In genomic region chr2:173219256-173219954, GRCm38 (mm10) we compare ENCODE assay signal across 8 mouse cellular contexts. TPM values are rescaled to one million over a fixed set of nuclear protein-coding genes. Genes with fewer than 3 reads are reported as not detected.
DNase-seq lines count a peak whose midpoint lies in the region; ATAC-seq and TF ChIP-seq lines count a peak whose summit lies in the region.

No protein-coding gene starts in this region.

- no peak for ATAC-seq in CD4-positive, CD25-positive, alpha-beta regulatory T cell, adult 4 months
- peak; percentile 64 for ATAC-seq in heart, postnatal 0 days (ENCODE audit: insufficient read depth, low read depth)
- peak; percentile 64; the same call in 1 of the 2 replicates for ATAC-seq in neural tube, embryonic 11.5 days (ENCODE audit: insufficient read depth, low FRiP score, low TSS enrichment)

- H3K9me3 ChIP-seq in heart, postnatal 0 days (replicated peaks; ENCODE audit: control insufficient read depth, low read length): 0 out of 2 replicates have a peak, but pooled peaks cover 5% of the 10 kb centered on the region
- H3K9me3 ChIP-seq in neural tube, embryonic 11.5 days (ENCODE audit: control insufficient read depth, low read length): no peaks in the 10 kb centered on the region

- no peak overlapping the region for H3K27ac ChIP-seq in cortical plate, adult 2 months (ENCODE audit: insufficient read depth, low read length)
- peak overlapping the region; percentile 25; the same call in 1 of the 2 replicates for H3K27ac ChIP-seq in heart, postnatal 0 days (ENCODE audit: low read depth)
- no peak overlapping the region for H3K27ac ChIP-seq in neural tube, embryonic 11.5 days (ENCODE audit: low read depth, low read length)

- H3K4me2 ChIP-seq in heart, postnatal 0 days (ENCODE audit: low read depth, low read length): peak overlapping the region; percentile 30; the same call in 1 of the 2 replicates
- H3K4me2 ChIP-seq in neural tube, embryonic 11.5 days (ENCODE audit: low read depth): no peak overlapping the region

- DNase-seq in CD4-positive, CD25-positive, alpha-beta regulatory T cell, adult 2 months (ENCODE audit: low read depth, low spot score): peak; percentile 80
- peak; percentile 68 for DNase-seq in A20 (ENCODE audit: low read depth, low spot score)
- DNase-seq in heart, postnatal 0 days (ENCODE audit: low spot score): peak; percentile 20
- DNase-seq in kidney, postnatal 4 days: peak; percentile 64 to 70
- peak; percentile 72 for DNase-seq in neural tube, embryonic 11.5 days (ENCODE audit: low spot score)
- DNase-seq in ovary, adult 18-20 months (ENCODE audit: low spot score): no peak

- WGBS in heart, postnatal 0 days: 37% methylated on average over 10 of the region's 10 CpGs
- WGBS in neural tube, embryonic 11.5 days: 45% methylated on average over 10 of the region's 10 CpGs

- no peak for TF ChIP-seq EP300 in heart, postnatal 0 days (IDR thresholded peaks at IDR 0.05; ENCODE audit: low read depth)

- 0 out of 2 replicates have a peak overlapping the region, but pooled peaks have one; percentile 20 for H3K9ac ChIP-seq in heart, postnatal 0 days (replicated peaks; ENCODE audit: low read depth, low read length)
- H3K9ac ChIP-seq in neural tube, embryonic 11.5 days (ENCODE audit: low read length): no peak overlapping the region

- no peaks in the 10 kb centered on the region for H3K27me3 ChIP-seq in heart, postnatal 0 days (ENCODE audit: control insufficient read depth, insufficient read depth, low read length)
- no peaks in the 10 kb centered on the region for H3K27me3 ChIP-seq in neural tube, embryonic 11.5 days (ENCODE audit: control insufficient read depth, insufficient read depth, low read length)

- TF ChIP-seq CTCF in cortical plate, adult 2 months (IDR thresholded peaks at IDR 0.05; ENCODE audit: extremely low read depth, insufficient read depth, low read length): peak; percentile 45
- TF ChIP-seq CTCF in heart, postnatal 0 days (IDR thresholded peaks at IDR 0.05; ENCODE audit: low read depth): peak; percentile 79

- H3K4me1 ChIP-seq in cortical plate, adult 2 months (ENCODE audit: control insufficient read depth, insufficient read depth, low read length): no peaks in the 10 kb centered on the region
- H3K4me1 ChIP-seq in heart, postnatal 0 days (ENCODE audit: control insufficient read depth, insufficient read depth): no peaks in the 10 kb centered on the region
- H3K4me1 ChIP-seq in neural tube, embryonic 11.5 days (ENCODE audit: control insufficient read depth, insufficient read depth, low read length): no peaks in the 10 kb centered on the region

- H3K4me3 ChIP-seq in cortical plate, adult 2 months (ENCODE audit: insufficient read depth, low read length): no peak overlapping the region
- H3K4me3 ChIP-seq in heart, postnatal 0 days (ENCODE audit: low read depth, low read length): no peak overlapping the region; the same call in 1 of the 2 replicates
- no peak overlapping the region for H3K4me3 ChIP-seq in neural tube, embryonic 11.5 days (ENCODE audit: low read depth, low read length)

- no peak for TF ChIP-seq POLR2A in cortical plate, adult 2 months (IDR thresholded peaks at IDR 0.05; ENCODE audit: extremely low read depth, insufficient read depth, low read length)

- H3K36me3 ChIP-seq in heart, postnatal 0 days (replicated peaks; ENCODE audit: control insufficient read depth, insufficient read depth, low read length): no peaks in the 10 kb centered on the region
- no peaks in the 10 kb centered on the region for H3K36me3 ChIP-seq in neural tube, embryonic 11.5 days (ENCODE audit: control insufficient read depth, insufficient read depth, low read length)

RNA-seq across cellular contexts. Expression of gene Zbp1, which starts 0.7 kb away (rescaled TPM):
- 100 to 1,000 TPM in 1 of 2 experiments, 10 to 100 TPM in 1; 85.2 to 140 TPM for polyA plus RNA-seq in CD4-positive, CD25-positive, alpha-beta regulatory T cell, adult 4 months (2017; shearing (Covaris generic))
- 0.55 and 1.0 TPM in 2 replicates for polyA plus RNA-seq in cortical plate, adult 2 months (2012; rRNA removed)
- total RNA-seq in heart, postnatal 0 days (2014; rRNA removed; ENCODE audit: low replicate concordance): 3.1 TPM in 1 of 2 replicates, not detected in the other
- 0.36 and 1.1 TPM in 2 replicates for polyA plus RNA-seq in heart, postnatal 0 days (2015; fragmentation: Nextera tagmentation; extraction: Ambion mirVana)
- polyA plus RNA-seq in neural tube, embryonic 11.5 days (2014; fragmentation: Nextera tagmentation; extraction: Ambion mirVana): not detected in 2 replicates

RNA-seq across cellular contexts. Expression of gene Pmepa1, which starts 56.9 kb away (rescaled TPM):
- polyA plus RNA-seq in CD4-positive, CD25-positive, alpha-beta regulatory T cell, adult 4 months (2017; shearing (Covaris generic)): 10 to 100 TPM; 10.4 to 12.7 TPM
- 39.8 and 42.3 TPM in 2 replicates for polyA plus RNA-seq in cortical plate, adult 2 months (2012; rRNA removed)
- total RNA-seq in heart, postnatal 0 days (2014; rRNA removed; ENCODE audit: low replicate concordance): 6.3 and 12.9 TPM in 2 replicates
- 4.3 and 4.4 TPM in 2 replicates for polyA plus RNA-seq in heart, postnatal 0 days (2015; fragmentation: Nextera tagmentation; extraction: Ambion mirVana)
- polyA plus RNA-seq in neural tube, embryonic 11.5 days (2014; fragmentation: Nextera tagmentation; extraction: Ambion mirVana): 5.3 and 5.9 TPM in 2 replicates

Comparison
In these comparisons a context has a peak if more than half of its experiments do, and no peak if none do; other contexts are left out.
1. RNA of gene Zbp1, which starts 0.7 kb away (polyA plus RNA-seq): 85.2 to 140 TPM in CD4-positive, CD25-positive, alpha-beta regulatory T cell, adult 4 months; 0.36 to 1.1 TPM in heart, postnatal 0 days, 0.55 to 1.0 TPM in cortical plate, adult 2 months and not detected in neural tube, embryonic 11.5 days; every median in the first group is over 10 times any median in the second.